Mouse (Mus musculus): ENCODE results near the gene Apeh. TPM values are rescaled to one million over a fixed set of nuclear protein-coding genes. Genes with fewer than 3 reads are reported as not detected.
"Not testable (repeated sequence)": the region's sequence is repeated elsewhere in the genome, so short reads cannot be mapped to it uniquely, and the experiment has no call there.

Gene Apeh
- 194 and 242 TPM in 2 replicates for polyA plus RNA-seq (2015; fragmentation: Nextera tagmentation; extraction: Ambion mirVana)

DNA sequence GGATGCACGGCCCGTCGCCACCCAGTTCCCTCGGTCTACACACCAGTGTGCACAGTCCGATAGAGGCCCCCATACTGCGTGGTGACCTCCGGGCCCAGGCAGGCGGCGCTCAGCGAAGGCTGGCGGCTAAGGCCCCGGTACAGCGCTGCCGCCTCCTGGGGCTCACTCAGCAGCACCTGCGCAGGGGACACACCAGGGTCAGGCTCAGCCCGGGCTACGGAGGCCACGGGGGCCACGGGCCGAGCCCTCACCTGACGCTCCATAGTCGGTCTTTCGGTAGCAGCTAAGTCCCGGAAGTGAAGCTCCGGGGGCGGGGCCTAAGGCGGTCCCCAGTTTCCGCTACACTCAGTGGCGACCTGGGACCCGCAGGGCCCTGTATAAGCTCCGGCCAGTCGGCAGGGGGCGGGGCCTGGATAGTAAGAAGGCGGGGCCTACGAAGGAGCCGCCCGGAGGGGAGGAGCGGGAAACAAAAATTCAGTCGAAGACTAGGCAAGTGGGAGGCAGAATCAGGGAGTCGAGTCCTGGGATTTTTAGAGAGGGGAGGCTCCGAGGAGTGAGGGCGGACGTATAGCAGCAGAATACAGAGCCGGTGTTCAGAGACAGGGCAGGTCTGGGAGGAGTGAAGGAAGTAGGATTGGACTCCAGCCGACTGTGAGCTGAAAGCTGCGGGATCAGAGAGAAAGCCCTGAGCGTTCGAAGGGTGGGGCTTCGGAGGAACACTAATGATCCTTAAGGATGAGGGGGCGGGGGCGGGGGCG, at the start of gene Apeh:
TSS of gene Apeh (minus strand) at position 423 of the 758 bp plus-strand sequence.
- H3K9ac ChIP-seq: peak within 1 kb of the TSS; percentile 92
- WGBS (ENCODE audit: insufficient replicate concordance): under 1% methylated on average over 52 of the region's 52 CpGs
- peak within 1 kb of the TSS; percentile 80 for H3K4me3 ChIP-seq (replicated peaks)
- peak within 1 kb of the TSS; percentile 81 for H3K4me2 ChIP-seq
- ATAC-seq (ENCODE audit: insufficient read depth): peak; percentile 86
- H3K36me3 ChIP-seq (replicated peaks): peaks cover 41% of the 10 kb centered on the region
- peaks cover 78% of the 10 kb centered on the region for H3K4me1 ChIP-seq (replicated peaks)
- peak within 1 kb of the TSS; percentile 99 for H3K27ac ChIP-seq (replicated peaks)
- H3K9me3 ChIP-seq (replicated peaks): no peaks in the 10 kb centered on the region
- no peaks in the 10 kb centered on the region for H3K27me3 ChIP-seq

DNA sequence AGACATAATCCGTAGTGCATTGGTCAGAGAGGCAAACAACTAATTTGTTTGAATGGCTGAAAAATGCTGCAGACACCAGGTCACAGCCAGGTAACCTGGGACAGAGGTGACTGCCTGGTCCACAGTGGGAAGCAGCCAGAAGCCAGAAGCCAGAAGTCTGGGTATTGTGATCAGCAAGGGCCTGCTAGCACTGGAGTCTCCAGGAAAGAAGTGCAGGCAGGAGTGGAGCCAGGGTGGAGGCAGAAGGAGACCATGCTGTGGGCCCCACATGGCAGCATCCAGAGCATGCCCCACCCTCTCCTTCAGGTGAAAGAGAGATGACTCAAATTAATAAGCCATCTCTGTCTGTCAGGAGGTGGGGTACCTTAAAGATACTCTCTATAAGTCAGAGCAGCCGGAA, 49.1 kb upstream of the Apeh start:
- H3K27ac ChIP-seq (replicated peaks): no peak overlapping the region
- 72% methylated on average over 2 of the region's 2 CpGs for WGBS (ENCODE audit: insufficient replicate concordance)
- no peaks in the 10 kb centered on the region for H3K9me3 ChIP-seq (replicated peaks)
- no peak overlapping the region for H3K4me3 ChIP-seq (replicated peaks)
- no peak overlapping the region for H3K9ac ChIP-seq
- H3K4me1 ChIP-seq (replicated peaks): no peaks in the 10 kb centered on the region
- no peak for ATAC-seq (ENCODE audit: insufficient read depth)
- no peaks in the 10 kb centered on the region for H3K36me3 ChIP-seq (replicated peaks)
- peaks cover 8% of the 10 kb centered on the region for H3K27me3 ChIP-seq
- no peak overlapping the region for H3K4me2 ChIP-seq

DNA sequence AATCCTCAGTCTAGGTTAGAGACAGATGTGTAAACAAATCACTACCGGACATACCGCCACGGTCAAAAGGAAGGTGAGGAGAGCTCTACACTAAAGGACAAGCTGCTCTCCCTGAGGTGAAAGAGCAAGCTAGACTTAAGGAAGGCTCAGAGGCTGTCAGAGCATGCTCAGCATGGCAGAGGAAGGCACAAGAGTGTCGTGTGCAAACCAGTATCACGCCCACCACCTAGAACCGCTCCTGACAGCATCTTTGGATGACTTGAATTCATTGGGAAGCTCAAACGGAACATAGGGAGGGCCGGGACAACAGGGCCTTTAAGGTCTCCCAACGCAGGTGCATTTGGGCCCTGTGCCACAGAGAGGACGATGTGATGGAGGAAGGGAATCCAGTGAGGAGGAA, 47.0 kb upstream of the Apeh start:
- Histone ChIP-seq H3K4me2 (no peak overlapping the region), H3K27ac (replicated peaks) (no peak overlapping the region), H3K9me3 (replicated peaks) (no peaks in the 10 kb centered on the region), H3K27me3 (peaks cover 29% of the 10 kb centered on the region), H3K9ac (no peak overlapping the region), H3K4me3 (replicated peaks) (no peak overlapping the region), H3K36me3 (replicated peaks) (no peaks in the 10 kb centered on the region), H3K4me1 (replicated peaks) (no peaks in the 10 kb centered on the region)
- WGBS (ENCODE audit: insufficient replicate concordance): 72% methylated on average over 10 of the region's 10 CpGs
- no peak for ATAC-seq (ENCODE audit: insufficient read depth)

DNA sequence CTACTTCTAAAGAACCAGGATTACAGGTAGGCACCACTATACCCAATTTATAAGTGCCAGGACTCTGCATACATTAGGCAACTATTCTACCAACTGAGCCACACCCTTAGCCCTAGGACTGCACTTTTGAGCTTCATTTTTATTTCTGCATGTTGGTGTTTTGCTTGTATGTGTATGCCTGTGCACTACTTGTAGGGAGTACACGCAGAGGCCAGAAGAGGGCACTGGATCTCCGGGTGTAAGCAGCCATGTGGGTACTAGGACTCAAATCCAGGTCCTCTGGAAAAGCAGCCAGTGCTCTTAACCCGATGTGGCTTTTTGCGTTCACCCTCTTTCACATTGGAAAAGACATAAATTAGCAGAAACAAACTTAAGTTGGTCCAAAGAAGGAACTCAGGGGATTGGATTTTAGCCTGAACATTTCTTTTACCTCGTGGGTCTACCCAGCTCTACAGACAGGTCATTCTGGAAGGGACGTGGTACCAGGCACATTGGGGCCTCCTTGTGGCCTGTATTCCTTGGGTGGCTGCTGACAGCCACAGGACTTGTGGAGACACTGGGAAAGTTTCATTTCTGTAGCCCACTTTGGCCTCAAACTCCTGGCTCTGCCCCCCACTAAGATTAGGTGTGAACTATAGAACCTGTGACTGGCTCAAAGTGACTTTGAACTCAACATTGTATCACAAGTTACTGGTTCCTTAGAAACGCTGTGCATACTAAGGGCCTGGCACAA, 45.7 kb upstream of the Apeh start:
- Histone ChIP-seq H3K4me3 (replicated peaks) (no peak overlapping the region), H3K9me3 (replicated peaks) (no peaks in the 10 kb centered on the region), H3K36me3 (replicated peaks) (no peaks in the 10 kb centered on the region), H3K4me2 (no peak overlapping the region), H3K27me3 (peaks cover 32% of the 10 kb centered on the region), H3K4me1 (replicated peaks) (no peaks in the 10 kb centered on the region), H3K9ac (no peak overlapping the region), H3K27ac (replicated peaks) (no peak overlapping the region)
- 62% methylated on average over 7 of the region's 7 CpGs for WGBS (ENCODE audit: insufficient replicate concordance)
- ATAC-seq (ENCODE audit: insufficient read depth): no peak

DNA sequence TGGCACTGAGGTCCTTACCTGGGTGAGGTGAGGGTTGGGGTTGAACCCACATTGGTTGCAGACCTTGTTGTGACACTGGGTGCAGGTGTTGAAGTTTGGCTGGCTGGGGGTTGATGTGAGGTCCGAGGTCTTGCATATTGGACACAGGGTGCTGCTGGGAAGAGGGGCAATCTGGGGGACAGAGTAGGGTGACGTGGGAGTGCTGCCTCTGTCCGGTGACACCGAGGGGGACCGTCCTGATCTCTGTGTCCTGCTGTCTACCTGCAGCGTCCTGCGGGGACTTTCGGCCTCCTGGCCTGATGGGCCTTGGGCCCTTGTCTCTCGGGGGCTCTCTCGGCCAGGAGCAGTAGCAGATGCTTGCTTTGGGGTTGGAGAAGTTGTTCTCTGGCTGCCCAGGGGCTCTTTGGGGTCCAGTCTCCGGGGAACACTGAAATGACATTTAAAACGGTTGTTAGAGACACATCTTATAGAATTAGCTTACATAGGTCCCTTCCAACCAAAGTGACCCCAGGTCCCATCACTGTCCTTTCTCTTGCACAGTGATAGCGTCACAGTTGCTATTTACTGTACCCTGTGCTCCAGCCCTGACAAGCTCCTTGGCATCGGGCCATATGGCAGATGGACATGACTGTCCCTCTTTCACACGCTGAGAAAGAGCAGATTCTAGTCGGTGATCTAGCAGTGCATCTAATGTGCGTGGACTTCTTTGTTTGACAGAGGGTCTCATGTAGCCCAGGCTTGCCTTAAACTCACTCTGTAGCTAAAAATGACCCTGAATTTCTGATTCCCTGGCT, 45.0 kb upstream of the Apeh start:
- no peak overlapping the region for H3K4me3 ChIP-seq (replicated peaks)
- no peak overlapping the region for H3K9ac ChIP-seq
- WGBS (ENCODE audit: insufficient replicate concordance): 68% methylated on average over 17 of the region's 17 CpGs
- H3K4me2 ChIP-seq: no peak overlapping the region
- H3K27ac ChIP-seq (replicated peaks): no peak overlapping the region
- H3K27me3 ChIP-seq: peaks cover 32% of the 10 kb centered on the region
- H3K36me3 ChIP-seq (replicated peaks): no peaks in the 10 kb centered on the region
- H3K4me1 ChIP-seq (replicated peaks): no peaks in the 10 kb centered on the region
- no peaks in the 10 kb centered on the region for H3K9me3 ChIP-seq (replicated peaks)
- ATAC-seq (ENCODE audit: insufficient read depth): no peak

DNA sequence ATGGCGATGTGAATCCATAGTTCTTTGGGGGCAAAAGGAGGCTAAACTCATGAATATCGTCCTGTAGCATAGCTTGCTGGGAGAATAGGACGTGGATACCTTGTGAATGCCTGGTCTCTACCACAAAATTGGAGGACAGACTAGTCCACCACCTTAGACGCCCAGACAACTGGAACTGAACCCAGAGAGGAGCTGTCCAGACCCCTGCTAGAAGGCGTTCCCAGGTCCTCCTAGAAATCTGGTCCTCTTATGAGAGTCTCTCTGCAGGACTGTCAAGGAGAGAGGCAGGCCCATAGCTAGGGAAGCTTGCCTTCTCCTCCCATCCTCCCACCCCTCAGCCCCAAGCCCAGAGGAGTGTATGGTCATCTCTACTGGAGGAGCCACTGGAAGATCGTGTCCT, 43.7 kb upstream of the Apeh start:
- Histone ChIP-seq H3K9me3 (replicated peaks) (no peaks in the 10 kb centered on the region), H3K36me3 (replicated peaks) (no peaks in the 10 kb centered on the region), H3K27ac (replicated peaks) (no peak overlapping the region), H3K27me3 (peaks cover 32% of the 10 kb centered on the region), H3K4me2 (no peak overlapping the region), H3K4me3 (replicated peaks) (no peak overlapping the region), H3K9ac (no peak overlapping the region), H3K4me1 (replicated peaks) (no peaks in the 10 kb centered on the region)
- WGBS (ENCODE audit: insufficient replicate concordance): 54% methylated on average over 6 of the region's 6 CpGs
- ATAC-seq (ENCODE audit: insufficient read depth): no peak

DNA sequence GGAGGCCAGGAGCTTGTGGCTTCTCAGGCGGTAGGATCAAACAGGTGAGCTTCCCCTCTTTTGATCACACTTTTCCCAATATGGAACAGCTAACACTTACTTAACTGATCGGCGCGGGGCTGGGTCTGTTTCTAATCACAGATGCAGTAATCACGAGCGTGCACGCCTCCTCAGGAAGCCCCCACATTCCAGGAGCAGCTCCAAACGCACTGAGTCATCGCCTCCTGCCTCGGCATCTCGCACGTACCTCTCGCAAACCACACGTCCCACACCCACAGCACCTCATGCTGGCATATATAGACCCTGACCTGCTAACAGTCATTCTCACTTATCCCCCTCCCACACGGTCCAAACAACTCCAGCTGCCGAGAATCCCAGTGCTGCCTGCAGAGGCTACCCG, 43.1 kb upstream of the Apeh start:
- Histone ChIP-seq H3K4me3 (replicated peaks) (no peak overlapping the region), H3K4me1 (replicated peaks) (no peaks in the 10 kb centered on the region), H3K9ac (no peak overlapping the region), H3K36me3 (replicated peaks) (no peaks in the 10 kb centered on the region), H3K4me2 (no peak overlapping the region), H3K27ac (replicated peaks) (no peak overlapping the region), H3K27me3 (peaks cover 32% of the 10 kb centered on the region), H3K9me3 (replicated peaks) (no peaks in the 10 kb centered on the region)
- 24% methylated on average over 17 of the region's 17 CpGs for WGBS (ENCODE audit: insufficient replicate concordance)
- no peak for ATAC-seq (ENCODE audit: insufficient read depth)

DNA sequence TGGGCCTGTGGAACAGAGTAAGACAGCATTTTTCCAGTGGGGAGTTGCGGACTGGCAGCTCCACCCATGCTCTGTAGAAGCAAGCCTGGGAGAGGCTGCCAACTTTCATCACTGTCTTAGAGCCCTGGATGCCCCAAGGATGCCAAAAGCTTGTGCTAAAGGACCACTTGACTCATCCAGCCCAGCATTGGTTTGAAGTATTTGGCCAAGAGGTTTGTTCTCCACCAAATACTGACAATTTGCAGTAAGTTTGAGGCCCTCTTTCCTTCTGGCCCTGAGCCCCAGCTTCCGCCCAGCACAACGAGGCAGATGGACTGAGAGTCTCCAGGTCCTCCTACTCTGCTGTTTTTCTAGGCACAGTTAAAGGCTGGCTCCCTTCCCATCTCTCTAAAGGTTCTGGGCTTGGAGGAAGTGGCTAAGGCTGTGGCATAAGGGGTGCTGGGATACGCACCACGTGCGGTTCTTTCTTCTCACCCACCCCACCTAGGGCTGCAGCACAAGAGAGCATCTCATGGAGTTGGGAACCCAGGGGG, 42.6 kb upstream of the Apeh start:
- no peak for ATAC-seq (ENCODE audit: insufficient read depth)

DNA sequence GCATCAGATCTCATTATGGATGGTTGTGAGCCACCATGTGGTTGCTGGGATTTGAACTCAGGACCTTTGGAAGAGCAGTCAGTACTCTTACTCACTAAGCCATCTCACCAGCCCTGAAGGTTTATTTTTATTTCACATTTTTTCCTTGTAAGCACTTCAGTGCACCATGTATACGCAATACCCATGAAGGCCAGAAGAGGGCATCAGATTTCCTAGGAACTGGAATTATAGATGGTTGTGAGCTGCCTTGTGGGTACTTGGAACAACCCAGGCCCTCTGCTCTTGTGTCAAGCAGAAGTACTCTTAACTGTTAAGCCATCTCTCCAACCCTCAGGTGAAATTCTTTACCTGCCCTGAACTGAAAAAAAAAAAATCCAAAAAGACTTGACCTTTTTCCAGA, 41.8 kb upstream of the Apeh start:
- Histone ChIP-seq H3K4me1 (replicated peaks) (no peaks in the 10 kb centered on the region), H3K27ac (replicated peaks) (no peak overlapping the region), H3K36me3 (replicated peaks) (no peaks in the 10 kb centered on the region), H3K9me3 (replicated peaks) (no peaks in the 10 kb centered on the region), H3K4me3 (replicated peaks) (no peak overlapping the region), H3K27me3 (peaks cover 32% of the 10 kb centered on the region), H3K9ac (no peak overlapping the region), H3K4me2 (no peak overlapping the region)
- ATAC-seq (ENCODE audit: insufficient read depth): no peak
- WGBS (ENCODE audit: insufficient replicate concordance): 6% methylated on average over 1 of the region's 1 CpGs

More for the DNA sequence above, 42.6 kb upstream of the Apeh start:
- Histone ChIP-seq H3K9ac (no peak overlapping the region), H3K4me1 (replicated peaks) (no peaks in the 10 kb centered on the region), H3K36me3 (replicated peaks) (no peaks in the 10 kb centered on the region), H3K9me3 (replicated peaks) (no peaks in the 10 kb centered on the region), H3K4me3 (replicated peaks) (no peak overlapping the region), H3K27ac (replicated peaks) (no peak overlapping the region), H3K4me2 (no peak overlapping the region), H3K27me3 (peaks cover 32% of the 10 kb centered on the region)
- 58% methylated on average over 6 of the region's 6 CpGs for WGBS (ENCODE audit: insufficient replicate concordance)

DNA sequence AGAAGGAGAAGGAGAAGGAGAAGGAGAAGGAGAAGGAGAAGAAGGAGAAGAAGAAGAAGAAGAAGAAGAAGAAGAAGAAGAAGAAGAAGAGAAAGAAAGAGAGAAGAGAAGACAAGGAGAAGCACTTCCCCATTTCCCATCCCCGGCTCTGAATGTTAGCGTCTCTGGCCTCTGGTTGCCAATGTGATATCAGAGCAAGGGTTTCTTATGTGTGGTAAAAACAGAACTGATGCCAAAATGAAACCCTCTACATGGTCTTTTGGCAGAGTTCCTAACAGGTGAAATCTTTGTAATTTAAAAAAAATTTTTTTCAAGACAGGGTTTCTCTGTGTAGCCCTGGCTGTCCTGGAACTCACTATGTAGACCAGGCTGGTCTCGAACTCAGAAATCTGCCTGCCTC, 41.3 kb upstream of the Apeh start:
- peaks cover 33% of the 10 kb centered on the region for H3K27me3 ChIP-seq
- WGBS (ENCODE audit: insufficient replicate concordance): 57% methylated on average over 3 of the region's 3 CpGs

DNA sequence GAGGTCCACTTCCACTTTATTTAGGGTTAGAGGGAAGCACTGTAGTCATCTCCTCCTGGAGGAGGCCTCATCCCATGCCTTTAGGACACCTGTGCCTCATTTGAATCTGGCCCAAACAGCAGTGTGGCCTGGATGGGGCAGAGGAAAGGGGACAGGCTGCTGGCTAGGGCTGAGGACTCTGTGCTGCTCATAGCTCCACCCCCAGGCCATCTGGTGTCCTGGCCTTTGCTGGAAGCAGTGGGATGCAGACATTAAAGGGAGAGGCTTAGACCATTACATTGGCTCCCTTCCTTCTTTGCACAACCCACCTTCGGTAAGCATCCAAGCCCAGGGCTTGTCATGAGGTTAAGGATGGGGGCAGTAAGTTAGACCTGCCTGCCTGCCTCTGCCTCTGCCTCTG, 39.1 kb upstream of the Apeh start:
- Histone ChIP-seq H3K27ac (replicated peaks) (no peak overlapping the region), H3K4me1 (replicated peaks) (no peaks in the 10 kb centered on the region), H3K4me2 (no peak overlapping the region), H3K36me3 (replicated peaks) (no peaks in the 10 kb centered on the region), H3K9me3 (replicated peaks) (no peaks in the 10 kb centered on the region), H3K9ac (no peak overlapping the region), H3K27me3 (peaks cover 43% of the 10 kb centered on the region), H3K4me3 (replicated peaks) (no peak overlapping the region)
- WGBS (ENCODE audit: insufficient replicate concordance): 53% methylated on average over 1 of the region's 1 CpGs
- ATAC-seq (ENCODE audit: insufficient read depth): no peak

More for the DNA sequence above, 41.3 kb upstream of the Apeh start:
- not testable (repeated sequence) for H3K4me3 ChIP-seq (replicated peaks); H3K36me3 ChIP-seq (replicated peaks); H3K9me3 ChIP-seq (replicated peaks); H3K4me1 ChIP-seq (replicated peaks); H3K4me2 ChIP-seq; H3K9ac ChIP-seq; ATAC-seq (ENCODE audit: insufficient read depth); H3K27ac ChIP-seq (replicated peaks)
